Mouse (Mus musculus): ENCODE measurements at regions not wholly inside any gene's neighbourhood (a gene's known extent, or its start where the extent isn't known, plus 50 kb on each side); places are given as distances from the start of the nearest gene placed in this dataset.

GRCm38 (mm10) chr9:101472101-101473073 lies 220.8 kb upstream of the Ppp2r3a start:
- 15% methylated on average over 8 of the region's 8 CpGs for WGBS
- no peak overlapping the region for H3K9ac ChIP-seq (replicated peaks; ENCODE audit: low read length, poor library complexity, severe bottlenecking)

DNA sequence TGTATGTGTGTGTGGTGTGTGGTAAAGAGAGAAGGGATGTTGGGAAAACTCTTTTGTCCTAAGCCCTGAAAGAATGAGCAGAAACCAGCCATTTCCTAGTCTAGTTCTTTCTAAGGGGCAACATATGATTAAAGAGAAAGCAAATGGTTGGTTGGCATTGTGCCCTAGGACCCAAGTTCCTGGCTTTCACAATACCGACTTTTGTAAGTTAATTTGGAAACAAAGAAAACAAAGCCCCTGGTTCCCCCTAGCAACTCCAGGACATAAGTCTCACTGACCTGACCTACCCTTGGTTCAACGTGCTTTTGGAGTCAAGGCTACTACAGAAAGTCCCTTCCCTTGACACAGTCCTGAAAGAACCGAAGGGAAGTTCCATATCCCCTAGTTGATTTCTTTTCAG lies 220.1 kb upstream of the Ppp2r3a start:
- no peak for TF ChIP-seq CTCF (IDR thresholded peaks at IDR 0.05)
- Histone ChIP-seq H3K9me3 (ENCODE audit: low read length) (no peaks in the 10 kb centered on the region), H3K4me1 (ENCODE audit: insufficient read depth, low read length) (peaks cover 14% of the 10 kb centered on the region), H3K36me3 (ENCODE audit: insufficient read depth, low read length) (no peaks in the 10 kb centered on the region), H3K9ac (replicated peaks; ENCODE audit: low read length, poor library complexity, severe bottlenecking) (no peak overlapping the region), H3K27ac (ENCODE audit: low read depth, low read length) (peak overlapping the region; percentile 64; the same call in 1 of the 2 replicates), H3K4me2 (ENCODE audit: low read depth, low read length, poor library complexity, severe bottlenecking) (no peak overlapping the region), H3K27me3 (ENCODE audit: insufficient read depth, low read length) (no peaks in the 10 kb centered on the region), H3K4me3 (ENCODE audit: low read depth, low read length) (no peak overlapping the region)
- no peak for ATAC-seq (ENCODE audit: low FRiP score)
- DNase-seq (ENCODE audit: low spot score) = peak; percentile 35
- WGBS = 14% methylated on average over 3 of the region's 3 CpGs

More at GRCm38 (mm10) chr9:101472101-101473073, 220.8 kb upstream of the Ppp2r3a start:
- H3K36me3 ChIP-seq (ENCODE audit: insufficient read depth, low read length) = no peaks in the 10 kb centered on the region
- no peak overlapping the region for H3K4me3 ChIP-seq (ENCODE audit: low read depth, low read length)
- no peak for TF ChIP-seq CTCF (IDR thresholded peaks at IDR 0.05)
- H3K9me3 ChIP-seq (ENCODE audit: low read length) = no peaks in the 10 kb centered on the region
- peak overlapping the region; percentile 64 for H3K27ac ChIP-seq (ENCODE audit: low read depth, low read length)
- ATAC-seq (ENCODE audit: low FRiP score) = peak; percentile 69
- H3K4me2 ChIP-seq (ENCODE audit: low read depth, low read length, poor library complexity, severe bottlenecking) = no peak overlapping the region
- no peaks in the 10 kb centered on the region for H3K27me3 ChIP-seq (ENCODE audit: insufficient read depth, low read length)
- peak; percentile 86 for DNase-seq (ENCODE audit: low spot score)
- H3K4me1 ChIP-seq (ENCODE audit: insufficient read depth, low read length) = peaks cover 14% of the 10 kb centered on the region

- Histone ChIP-seq H3K27ac (ENCODE audit: low read depth, low read length) (no peak overlapping the region), H3K4me1 (ENCODE audit: insufficient read depth, low read length) (peaks cover 14% of the 10 kb centered on the region), H3K9ac (replicated peaks; ENCODE audit: low read length, poor library complexity, severe bottlenecking) (no peak overlapping the region), H3K4me2 (ENCODE audit: low read depth, low read length, poor library complexity, severe bottlenecking) (no peak overlapping the region), H3K27me3 (ENCODE audit: insufficient read depth, low read length) (no peaks in the 10 kb centered on the region), H3K4me3 (ENCODE audit: low read depth, low read length) (no peak overlapping the region), H3K9me3 (ENCODE audit: low read length) (no peaks in the 10 kb centered on the region), H3K36me3 (ENCODE audit: insufficient read depth, low read length) (no peaks in the 10 kb centered on the region)
- ATAC-seq (ENCODE audit: low FRiP score) (no peak), DNase-seq (ENCODE audit: low spot score) (no peak)
- no peak for TF ChIP-seq CTCF (IDR thresholded peaks at IDR 0.05)
- WGBS = 88% methylated on average over 3 of the region's 3 CpGs
Observed at GRCm38 (mm10) chr9:101469756-101470155, 218.2 kb upstream of the Ppp2r3a start.

GRCm38 (mm10) chr9:101464727-101465427 lies 213.3 kb upstream of the Ppp2r3a start:
- H3K4me1 ChIP-seq (ENCODE audit: insufficient read depth, low read length) = no peaks in the 10 kb centered on the region; the same call in 1 of the 2 replicates
- no peak overlapping the region for H3K27ac ChIP-seq (ENCODE audit: low read depth, low read length)
- no peak overlapping the region for H3K4me3 ChIP-seq (ENCODE audit: low read depth, low read length)
- H3K4me2 ChIP-seq (ENCODE audit: low read depth, low read length, poor library complexity, severe bottlenecking) = no peak overlapping the region
- H3K36me3 ChIP-seq (ENCODE audit: insufficient read depth, low read length) = no peaks in the 10 kb centered on the region
- no peak overlapping the region for H3K9ac ChIP-seq (replicated peaks; ENCODE audit: low read length, poor library complexity, severe bottlenecking)
- no peaks in the 10 kb centered on the region for H3K9me3 ChIP-seq (ENCODE audit: low read length)
- no peak for TF ChIP-seq CTCF (IDR thresholded peaks at IDR 0.05)
- H3K27me3 ChIP-seq (ENCODE audit: insufficient read depth, low read length) = no peaks in the 10 kb centered on the region
- ATAC-seq (ENCODE audit: low FRiP score) (no peak), DNase-seq (ENCODE audit: low spot score) (peak; percentile 33)
- WGBS = 45% methylated on average over 18 of the region's 18 CpGs

DNA sequence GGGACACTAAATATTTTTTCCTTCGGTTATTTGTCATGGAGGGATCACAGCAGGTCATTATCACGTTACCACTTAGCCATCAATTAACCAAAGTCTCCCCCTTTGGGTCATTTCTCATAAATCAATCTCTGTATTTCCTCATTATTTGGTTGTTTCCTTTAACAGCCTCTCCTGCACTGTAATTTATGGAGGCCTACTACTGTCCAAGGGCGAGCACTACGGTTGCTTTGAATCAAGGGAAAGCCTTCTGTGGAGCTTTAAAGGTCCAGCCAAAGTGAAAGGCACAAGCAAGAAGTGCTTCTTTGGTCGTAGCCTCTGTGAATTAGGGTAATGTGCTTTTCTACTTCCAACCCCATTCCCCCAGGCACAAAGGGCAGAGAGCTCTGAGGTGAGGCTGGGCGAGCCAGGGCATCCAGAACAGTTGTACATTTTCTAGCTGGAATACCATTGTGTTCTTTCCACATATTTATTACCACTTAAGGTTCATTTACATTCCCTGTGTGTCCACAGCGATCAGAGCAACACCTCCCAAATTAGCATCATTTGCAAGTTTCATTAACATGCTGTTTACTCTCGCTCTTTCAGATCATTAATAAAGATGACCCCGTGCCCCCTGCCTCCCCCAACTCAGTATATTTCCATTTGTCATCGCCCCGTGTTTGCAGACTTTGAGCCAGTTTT lies 207.5 kb upstream of the Ppp2r3a start:
- Histone ChIP-seq H3K27me3 (ENCODE audit: insufficient read depth, low read length) (no peaks in the 10 kb centered on the region), H3K36me3 (ENCODE audit: insufficient read depth, low read length) (no peaks in the 10 kb centered on the region), H3K27ac (ENCODE audit: low read depth, low read length) (no peak overlapping the region), H3K9ac (replicated peaks; ENCODE audit: low read length, poor library complexity, severe bottlenecking) (no peak overlapping the region), H3K9me3 (ENCODE audit: low read length) (no peaks in the 10 kb centered on the region), H3K4me2 (ENCODE audit: low read depth, low read length, poor library complexity, severe bottlenecking) (no peak overlapping the region), H3K4me1 (ENCODE audit: insufficient read depth, low read length) (no peaks in the 10 kb centered on the region), H3K4me3 (ENCODE audit: low read depth, low read length) (no peak overlapping the region)
- TF ChIP-seq CTCF (IDR thresholded peaks at IDR 0.05) = no peak
- ATAC-seq (ENCODE audit: low FRiP score) (no peak), DNase-seq (ENCODE audit: low spot score) (no peak)
- 59% methylated on average over 11 of the region's 11 CpGs for WGBS

Data from midbrain, postnatal 0 days (tissue).